Mouse (Mus musculus) hindbrain, embryonic 16.5 days (tissue): ENCODE results near the gene Mrpl35. TPM values are rescaled to one million over a fixed set of nuclear protein-coding genes. Genes with fewer than 3 reads are reported as not detected.
A peak's percentile ranks its signal among the peaks of the same experiment; 100 is the strongest.

ENCODE experiments used
- ATAC-seq: fragments of 200-750 bp; cut with Nextera tagmentation; 2 replicates; pipeline ENCODE4 v1.8.0; 2017; ENCODE audit warnings: moderate TSS enrichment, moderate library complexity
- H3K27ac ChIP-seq: fragments of 300-500 bp; sonication (generic); 2 replicates; pipeline ENCODE4 v1.5.1; 2014; ENCODE audit warnings: low read depth, mild to moderate bottlenecking, control low read depth, low read length, moderate library complexity
- H3K27me3 ChIP-seq: fragments of 300-500 bp; sonication (generic); replicated peaks from 2 replicates; pipeline ENCODE4 v1.6.1; 2014; ENCODE audit warnings: low read length; ENCODE audit not compliant: control insufficient read depth, insufficient read depth
- H3K36me3 ChIP-seq: fragments of 300-500 bp; sonication (generic); 2 replicates; pipeline ENCODE4 v1.6.1; 2014; ENCODE audit warnings: mild to moderate bottlenecking, low read length, moderate library complexity, mixed read lengths; ENCODE audit not compliant: control insufficient read depth, insufficient read depth
- H3K4me1 ChIP-seq: fragments of 300-500 bp; sonication (generic); 2 replicates; pipeline ENCODE4 v1.6.1; 2014; ENCODE audit warnings: low read depth, low read length; ENCODE audit not compliant: control insufficient read depth, insufficient read depth
- H3K4me2 ChIP-seq: fragments of 300-500 bp; sonication (generic); 2 replicates; pipeline ENCODE4 v1.6.1; 2014; ENCODE audit warnings: mild to moderate bottlenecking, low read length, control low read depth, moderate library complexity
- H3K4me3 ChIP-seq: fragments of 300-500 bp; sonication (generic); 2 replicates; pipeline ENCODE4 v1.5.1; 2014; ENCODE audit warnings: mild to moderate bottlenecking, low read length, control low read depth, moderate library complexity
- H3K9ac ChIP-seq: fragments of 300-500 bp; sonication (generic); 2 replicates; pipeline ENCODE4 v1.6.1; 2014; ENCODE audit warnings: low read depth, mild to moderate bottlenecking, control low read depth, low read length, moderate library complexity
- H3K9me3 ChIP-seq: fragments of 300-500 bp; sonication (generic); 2 replicates; pipeline ENCODE4 v1.6.1; 2014; ENCODE audit warnings: mild to moderate bottlenecking, low read length, moderate library complexity; ENCODE audit not compliant: control insufficient read depth
- WGBS: fragments of 180-500 bp; shearing (Covaris S2); extraction: QIAGEN DNeasy Blood & Tissue Kit; methylation state at CpG from one replicate; pipeline ENCODE4 v1.1.7; 2014; 5-methylcytosine and 5-hydroxymethylcytosine counted together
- polyA plus RNA-seq: library from polyadenylated mRNA; unstranded; fragments of >200 nt; fragmentation: Nextera tagmentation; extraction: Ambion mirVana; gene quantifications from 2 replicates; pipeline ENCODE4 v1.2.1, GENCODE M21; 2015

Gene Mrpl35
- polyA plus RNA-seq, 1 experiment from 2014 or later = 40.8 TPM

DNA sequence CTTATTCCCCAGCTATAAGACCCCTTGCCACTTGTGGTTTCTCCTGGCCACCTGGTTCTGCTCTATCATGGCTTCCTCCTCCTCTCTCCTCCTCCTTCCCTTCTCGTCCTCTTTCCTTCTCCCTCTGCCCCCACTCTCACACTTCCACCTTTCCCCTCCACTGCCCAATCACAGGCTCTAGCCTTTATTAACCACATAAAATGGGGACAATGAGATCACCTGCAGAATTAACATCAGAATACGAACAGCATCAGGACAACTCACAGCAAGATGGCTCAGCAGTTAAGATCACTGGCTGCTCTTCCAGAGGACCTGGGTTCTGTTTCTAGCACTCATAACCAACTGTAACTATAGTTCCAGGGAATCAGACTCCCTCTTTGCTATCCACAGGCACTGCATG is 46.9 kb downstream of the Mrpl35 start:
- Histone ChIP-seq H3K4me2 (no peak overlapping the region), H3K4me3 (no peak overlapping the region)
- WGBS = 74% methylated on average over 2 of the region's 2 CpGs

DNA sequence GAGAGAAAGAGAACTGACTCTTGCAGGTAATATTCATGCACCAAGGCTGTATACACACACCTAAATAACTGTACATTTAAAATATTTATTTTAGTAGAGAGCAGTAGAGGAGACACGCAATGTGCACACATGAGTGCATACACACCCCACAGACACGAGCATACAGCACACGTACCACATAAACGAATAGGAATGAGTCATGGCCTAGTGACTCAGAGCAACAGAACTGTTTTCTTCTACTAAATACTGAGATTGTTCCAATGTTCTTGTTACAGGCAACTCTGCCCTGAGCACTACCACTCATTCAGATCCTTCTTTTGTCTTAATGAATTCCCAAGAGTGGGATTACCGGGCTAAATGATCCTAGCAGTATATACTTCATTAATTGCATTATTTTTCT is 48.8 kb downstream of the Mrpl35 start:
- Histone ChIP-seq H3K9ac (no peak overlapping the region), H3K4me3 (no peak overlapping the region), H3K27me3 (no peaks in the 10 kb centered on the region), H3K27ac (no peak overlapping the region), H3K4me1 (no peaks in the 10 kb centered on the region), H3K36me3 (peaks cover 28% of the 10 kb centered on the region), H3K4me2 (no peak overlapping the region), H3K9me3 (no peaks in the 10 kb centered on the region)
- WGBS = 83% methylated on average over 5 of the region's 5 CpGs
- 0 out of 2 replicates have a peak, but pooled peaks have one; percentile 22 for ATAC-seq

More for the DNA sequence above, 46.9 kb downstream of the Mrpl35 start:
- Histone ChIP-seq H3K27me3 (no peaks in the 10 kb centered on the region), H3K36me3 (peaks cover 35% of the 10 kb centered on the region), H3K27ac (no peak overlapping the region), H3K9ac (no peak overlapping the region), H3K9me3 (no peaks in the 10 kb centered on the region), H3K4me1 (no peaks in the 10 kb centered on the region)
- ATAC-seq = no peak

DNA sequence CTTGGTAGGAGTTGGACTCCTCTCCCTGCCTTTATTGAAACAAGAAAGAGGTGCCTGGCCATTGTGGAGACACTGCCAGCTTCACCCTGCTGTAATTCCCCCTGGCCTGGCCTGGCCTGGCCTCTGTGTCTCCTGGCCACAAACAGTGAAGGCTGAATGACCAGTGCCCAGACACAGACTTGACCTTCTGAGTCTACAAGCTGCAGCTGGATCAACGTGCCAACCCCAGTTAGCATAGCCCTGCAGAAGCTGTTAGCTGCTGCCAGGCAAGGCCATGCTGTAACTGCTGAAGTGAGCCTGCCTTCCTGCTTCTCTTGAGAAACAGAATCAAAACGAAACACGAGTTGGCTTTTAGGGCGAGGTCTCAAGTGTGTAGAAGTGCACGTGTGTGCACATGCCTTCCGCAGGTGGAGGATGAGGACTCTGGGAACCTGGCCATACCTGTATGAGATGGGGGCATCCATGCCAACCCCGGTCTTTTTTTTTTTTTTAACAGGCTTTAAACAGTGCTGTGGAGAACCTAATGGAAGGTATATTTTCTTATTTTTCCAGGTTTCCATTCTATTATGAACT is 54.0 kb downstream of the Mrpl35 start:
- Histone ChIP-seq H3K4me3 (no peak overlapping the region), H3K9me3 (no peaks in the 10 kb centered on the region), H3K9ac (no peak overlapping the region), H3K27ac (no peak overlapping the region), H3K27me3 (no peaks in the 10 kb centered on the region), H3K4me2 (no peak overlapping the region), H3K4me1 (no peaks in the 10 kb centered on the region), H3K36me3 (peaks cover 16% of the 10 kb centered on the region)
- WGBS = 89% methylated on average over 7 of the region's 7 CpGs
- no peak for ATAC-seq

- no peak overlapping the region; the same call in 1 of the 2 replicates for H3K27ac ChIP-seq
- no peaks in the 10 kb centered on the region for H3K27me3 ChIP-seq
- peaks cover 16% of the 10 kb centered on the region for H3K36me3 ChIP-seq
- H3K9me3 ChIP-seq = no peaks in the 10 kb centered on the region
- no peak for ATAC-seq
- no peak overlapping the region for H3K9ac ChIP-seq
- no peak overlapping the region for H3K4me3 ChIP-seq
- WGBS = 79% methylated on average over 6 of the region's 6 CpGs
- no peak overlapping the region for H3K4me2 ChIP-seq
- no peaks in the 10 kb centered on the region for H3K4me1 ChIP-seq
Observed at GRCm38 (mm10) chr6:71772156-71772555, 54.6 kb downstream of the Mrpl35 start.

GRCm38 (mm10) chr6:71771282-71771681 is 55.5 kb downstream of the Mrpl35 start:
- no peak for ATAC-seq
- Histone ChIP-seq H3K9ac (no peak overlapping the region), H3K9me3 (no peaks in the 10 kb centered on the region), H3K4me2 (no peak overlapping the region), H3K27me3 (no peaks in the 10 kb centered on the region), H3K36me3 (peaks cover 16% of the 10 kb centered on the region), H3K4me1 (no peaks in the 10 kb centered on the region), H3K27ac (no peak overlapping the region), H3K4me3 (no peak overlapping the region)
- 93% methylated on average over 4 of the region's 4 CpGs for WGBS

GRCm38 (mm10) chr6:71770856-71771255 is 55.9 kb downstream of the Mrpl35 start:
- no peaks in the 10 kb centered on the region for H3K4me1 ChIP-seq
- H3K27me3 ChIP-seq = no peaks in the 10 kb centered on the region
- no peak overlapping the region for H3K27ac ChIP-seq
- H3K4me2 ChIP-seq = no peak overlapping the region
- H3K36me3 ChIP-seq = peaks cover 16% of the 10 kb centered on the region
- no peak for ATAC-seq
- no peak overlapping the region for H3K4me3 ChIP-seq
- no peaks in the 10 kb centered on the region for H3K9me3 ChIP-seq
- no peak overlapping the region for H3K9ac ChIP-seq
- 96% methylated on average over 4 of the region's 4 CpGs for WGBS

- Histone ChIP-seq H3K27me3 (no peaks in the 10 kb centered on the region), H3K4me1 (no peaks in the 10 kb centered on the region), H3K36me3 (peaks cover 10% of the 10 kb centered on the region), H3K9me3 (no peaks in the 10 kb centered on the region), H3K27ac (no peak overlapping the region), H3K9ac (no peak overlapping the region), H3K4me2 (no peak overlapping the region), H3K4me3 (no peak overlapping the region)
- ATAC-seq = no peak; the same call in 1 of the 2 replicates
- 75% methylated on average over 12 of the region's 12 CpGs for WGBS
Observed at GRCm38 (mm10) chr6:71769901-71770690, 56.7 kb downstream of the Mrpl35 start.

DNA sequence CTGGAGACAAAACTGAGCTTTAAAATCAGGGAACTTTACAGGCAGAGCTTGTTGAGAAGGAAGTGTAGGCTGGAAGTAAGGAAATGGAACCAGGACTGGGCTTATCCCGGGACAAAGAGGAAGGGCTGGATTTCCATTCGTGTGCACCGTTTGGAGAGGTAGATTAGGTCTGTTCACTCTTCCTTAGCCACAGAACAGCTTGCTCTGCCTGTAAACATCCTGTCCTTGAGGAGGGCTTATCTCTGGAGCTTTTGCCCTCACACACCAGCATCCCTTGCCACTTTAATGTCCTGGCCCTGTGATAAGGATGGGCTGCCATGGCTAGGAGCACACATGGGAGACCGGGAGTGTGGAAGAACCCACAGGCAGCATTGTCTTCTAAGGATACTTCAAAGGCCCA is 59.0 kb downstream of the Mrpl35 start:
- no peaks in the 10 kb centered on the region for H3K27me3 ChIP-seq
- no peaks in the 10 kb centered on the region for H3K4me1 ChIP-seq
- H3K27ac ChIP-seq = no peak overlapping the region
- H3K4me3 ChIP-seq = no peak overlapping the region
- 84% methylated on average over 4 of the region's 4 CpGs for WGBS
- H3K4me2 ChIP-seq = no peak overlapping the region
- no peak for ATAC-seq
- no peaks in the 10 kb centered on the region for H3K9me3 ChIP-seq
- H3K36me3 ChIP-seq = peaks cover 16% of the 10 kb centered on the region
- no peak overlapping the region for H3K9ac ChIP-seq
